Mouse (Mus musculus): ENCODE measurements around the gene Rbm20. TPM values are rescaled to one million over a fixed set of nuclear protein-coding genes. Genes with fewer than 3 reads are reported as not detected.
A peak's percentile ranks its signal among the peaks of the same experiment; 100 is the strongest.

Rbm20 gene
- polyA plus RNA-seq, 1 experiment: 0.22 TPM

GRCm38 (mm10) chr19:53889555-53889954 is 212.4 kb downstream of the Rbm20 start:
- H3K4me3 ChIP-seq (ENCODE audit: extremely low read depth, insufficient read depth, insufficient read length): no peak overlapping the region
- no peak for TF ChIP-seq CTCF (IDR thresholded peaks at IDR 0.05; ENCODE audit: extremely low read depth, insufficient read depth, insufficient read length, insufficient replicate concordance)
- TF ChIP-seq POLR2A (IDR thresholded peaks at IDR 0.05; ENCODE audit: low read depth, low read length): no peak
- peaks cover 54% of the 10 kb centered on the region; the same call in 1 of the 2 replicates for H3K4me1 ChIP-seq (ENCODE audit: control insufficient read depth, insufficient read depth, insufficient read length)
- DNase-seq (ENCODE audit: low read depth in 1 of 2, low spot score in 2 of 2): no peak
- no peaks in the 10 kb centered on the region for H3K36me3 ChIP-seq (ENCODE audit: control insufficient read depth, insufficient read depth, low read length)
- WGBS: 23% methylated on average over 5 of the region's 5 CpGs
- no peaks in the 10 kb centered on the region for H3K27me3 ChIP-seq (ENCODE audit: control insufficient read depth, insufficient read depth, low read length)
- peak overlapping the region; percentile 72 for H3K27ac ChIP-seq (ENCODE audit: insufficient read depth, low read length)

DNA sequence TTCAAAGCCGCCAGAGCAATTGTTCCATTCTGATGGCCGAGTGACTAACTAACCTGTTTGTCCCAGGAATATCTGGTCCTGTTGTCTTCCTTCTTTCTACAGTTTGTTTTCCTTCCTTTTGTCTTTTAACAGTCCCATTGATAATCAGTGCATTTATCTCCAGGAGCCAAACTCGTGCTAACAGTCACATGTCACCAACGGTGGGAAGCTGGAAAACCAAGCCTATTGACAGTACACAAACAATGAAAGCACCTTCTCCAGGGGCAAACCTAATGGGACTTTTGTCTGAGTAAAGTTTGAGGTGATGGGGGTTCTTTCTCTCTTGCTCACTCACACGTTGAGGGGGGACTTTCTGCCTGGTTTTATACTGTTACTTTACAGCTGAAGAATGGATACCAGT is 213.2 kb downstream of the Rbm20 start:
- no peaks in the 10 kb centered on the region for H3K36me3 ChIP-seq (ENCODE audit: control insufficient read depth, insufficient read depth, low read length)
- no peak for DNase-seq (ENCODE audit: low read depth in 1 of 2, low spot score in 2 of 2)
- 70% methylated on average over 5 of the region's 5 CpGs for WGBS
- no peak overlapping the region for H3K4me3 ChIP-seq (ENCODE audit: extremely low read depth, insufficient read depth, insufficient read length)
- peaks cover 58% of the 10 kb centered on the region; the same call in 1 of the 2 replicates for H3K4me1 ChIP-seq (ENCODE audit: control insufficient read depth, insufficient read depth, insufficient read length)
- no peak for TF ChIP-seq CTCF (IDR thresholded peaks at IDR 0.05; ENCODE audit: extremely low read depth, insufficient read depth, insufficient read length, insufficient replicate concordance)
- TF ChIP-seq POLR2A (IDR thresholded peaks at IDR 0.05; ENCODE audit: low read depth, low read length): no peak
- H3K27me3 ChIP-seq (ENCODE audit: control insufficient read depth, insufficient read depth, low read length): no peaks in the 10 kb centered on the region
- peak overlapping the region; percentile 97 for H3K27ac ChIP-seq (ENCODE audit: insufficient read depth, low read length)

- 30% methylated on average over 5 of the region's 5 CpGs for WGBS
- peak overlapping the region; percentile 97 for H3K27ac ChIP-seq (ENCODE audit: insufficient read depth, low read length)
- no peaks in the 10 kb centered on the region for H3K36me3 ChIP-seq (ENCODE audit: control insufficient read depth, insufficient read depth, low read length)
- peak; percentile 64 to 74 for DNase-seq (ENCODE audit: low read depth in 1 of 2, low spot score in 2 of 2)
- no peaks in the 10 kb centered on the region for H3K27me3 ChIP-seq (ENCODE audit: control insufficient read depth, insufficient read depth, low read length)
- no peak overlapping the region for H3K4me3 ChIP-seq (ENCODE audit: extremely low read depth, insufficient read depth, insufficient read length)
- peaks cover 58% of the 10 kb centered on the region; the same call in 1 of the 2 replicates for H3K4me1 ChIP-seq (ENCODE audit: control insufficient read depth, insufficient read depth, insufficient read length)
- TF ChIP-seq CTCF (IDR thresholded peaks at IDR 0.05; ENCODE audit: extremely low read depth, insufficient read depth, insufficient read length, insufficient replicate concordance) (no peak), POLR2A (IDR thresholded peaks at IDR 0.05; ENCODE audit: low read depth, low read length) (no peak)
Observed at GRCm38 (mm10) chr19:53890781-53891251, 213.7 kb downstream of the Rbm20 start.

DNA sequence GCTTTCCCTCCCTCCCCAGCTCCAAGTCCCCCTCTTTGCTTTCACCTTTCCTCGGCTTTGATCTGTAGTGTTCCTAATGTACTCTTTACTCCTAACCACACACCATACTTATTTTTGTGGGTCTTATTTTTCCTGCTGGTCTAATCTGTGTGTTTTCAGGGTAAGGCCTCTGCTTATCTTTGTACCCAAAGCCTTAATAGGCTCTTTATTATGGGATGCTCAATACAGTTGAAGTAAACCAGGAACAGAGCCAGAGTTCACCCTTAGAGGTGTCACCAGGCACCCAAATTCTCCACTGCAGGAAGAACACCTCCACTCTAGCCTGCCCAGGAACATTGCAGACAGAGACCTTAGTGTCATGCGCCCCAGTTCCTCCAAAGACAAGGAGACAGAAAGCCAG is 214.5 kb downstream of the Rbm20 start:
- Histone ChIP-seq H3K27me3 (ENCODE audit: control insufficient read depth, insufficient read depth, low read length) (no peaks in the 10 kb centered on the region), H3K27ac (ENCODE audit: insufficient read depth, low read length) (peak overlapping the region; percentile 97), H3K36me3 (ENCODE audit: control insufficient read depth, insufficient read depth, low read length) (no peaks in the 10 kb centered on the region), H3K4me1 (ENCODE audit: control insufficient read depth, insufficient read depth, insufficient read length) (peaks cover 57% of the 10 kb centered on the region; the same call in 1 of the 2 replicates), H3K4me3 (ENCODE audit: extremely low read depth, insufficient read depth, insufficient read length) (no peak overlapping the region)
- 75% methylated on average over 2 of the region's 2 CpGs for WGBS
- DNase-seq (ENCODE audit: low read depth in 1 of 2, low spot score in 2 of 2): no peak
- no peak for TF ChIP-seq POLR2A (IDR thresholded peaks at IDR 0.05; ENCODE audit: low read depth, low read length)
- TF ChIP-seq CTCF (IDR thresholded peaks at IDR 0.05; ENCODE audit: extremely low read depth, insufficient read depth, insufficient read length, insufficient replicate concordance): no peak

GRCm38 (mm10) chr19:53892061-53892460 is 215.0 kb downstream of the Rbm20 start, which contains the start of gene Pdcd4:
TSS of gene Pdcd4 (plus strand) at chr19:53892231.
- H3K27ac ChIP-seq (ENCODE audit: insufficient read depth, low read length): peak within 1 kb of the TSS; percentile 97
- H3K4me3 ChIP-seq (ENCODE audit: extremely low read depth, insufficient read depth, insufficient read length): no peak within 1 kb of the TSS
- no peaks in the 10 kb centered on the region for H3K27me3 ChIP-seq (ENCODE audit: control insufficient read depth, insufficient read depth, low read length)
- no peak for DNase-seq (ENCODE audit: low read depth in 1 of 2, low spot score in 2 of 2)
- no peaks in the 10 kb centered on the region for H3K36me3 ChIP-seq (ENCODE audit: control insufficient read depth, insufficient read depth, low read length)
- 58% methylated on average over 3 of the region's 3 CpGs for WGBS
- TF ChIP-seq POLR2A (IDR thresholded peaks at IDR 0.05; ENCODE audit: low read depth, low read length) (no peak), CTCF (IDR thresholded peaks at IDR 0.05; ENCODE audit: extremely low read depth, insufficient read depth, insufficient read length, insufficient replicate concordance) (no peak)
- peaks cover 54% of the 10 kb centered on the region; the same call in 1 of the 2 replicates for H3K4me1 ChIP-seq (ENCODE audit: control insufficient read depth, insufficient read depth, insufficient read length)

- no peak for DNase-seq (ENCODE audit: low read depth in 1 of 2, low spot score in 2 of 2)
- WGBS: 40% methylated on average over 9 of the region's 9 CpGs
- no peak for TF ChIP-seq CTCF (IDR thresholded peaks at IDR 0.05; ENCODE audit: extremely low read depth, insufficient read depth, insufficient read length, insufficient replicate concordance)
- Histone ChIP-seq H3K4me3 (ENCODE audit: extremely low read depth, insufficient read depth, insufficient read length) (no peak overlapping the region), H3K27me3 (ENCODE audit: control insufficient read depth, insufficient read depth, low read length) (no peaks in the 10 kb centered on the region), H3K27ac (ENCODE audit: insufficient read depth, low read length) (peak overlapping the region; percentile 97), H3K36me3 (ENCODE audit: control insufficient read depth, insufficient read depth, low read length) (no peaks in the 10 kb centered on the region), H3K4me1 (ENCODE audit: control insufficient read depth, insufficient read depth, insufficient read length) (peaks cover 53% of the 10 kb centered on the region; the same call in 1 of the 2 replicates)
Observed at GRCm38 (mm10) chr19:53892838-53893359, 215.8 kb downstream of the Rbm20 start.

- WGBS: 36% methylated on average over 3 of the region's 3 CpGs
- H3K27me3 ChIP-seq (ENCODE audit: control insufficient read depth, insufficient read depth, low read length): no peaks in the 10 kb centered on the region
- DNase-seq (ENCODE audit: low read depth in 1 of 2, low spot score in 2 of 2): peak; percentile 40 to 50
- H3K4me1 ChIP-seq (ENCODE audit: control insufficient read depth, insufficient read depth, insufficient read length): peaks cover 52% of the 10 kb centered on the region; the same call in 1 of the 2 replicates
- H3K4me3 ChIP-seq (ENCODE audit: extremely low read depth, insufficient read depth, insufficient read length): no peak overlapping the region; the same call in 1 of the 2 replicates
- H3K27ac ChIP-seq (ENCODE audit: insufficient read depth, low read length): peak overlapping the region; percentile 97
- H3K36me3 ChIP-seq (ENCODE audit: control insufficient read depth, insufficient read depth, low read length): no peaks in the 10 kb centered on the region
- TF ChIP-seq POLR2A (IDR thresholded peaks at IDR 0.05; ENCODE audit: low read depth, low read length) (no peak), CTCF (IDR thresholded peaks at IDR 0.05; ENCODE audit: extremely low read depth, insufficient read depth, insufficient read length, insufficient replicate concordance) (no peak)
Observed at GRCm38 (mm10) chr19:53893711-53894171, 216.6 kb downstream of the Rbm20 start.
